In genomic region chr16:43522482-43522881, GRCm38 (mm10) we compare ENCODE assay signal across 18 mouse cellular contexts.
DNase-seq lines count a peak whose midpoint lies in the region; ATAC-seq and TF ChIP-seq lines count a peak whose summit lies in the region.
"Had no signal": no experiment of that assay in that cellular context is flagged by ENCODE, and none has a peak within 500 bp of the region (broad histone marks: within the 10 kb centered on the region; RNA-seq: fewer than 3 reads in every experiment).

No protein-coding gene starts in this region.

- no peak for TF ChIP-seq CTCF in layer of hippocampus, adult 2 months (conservative IDR thresholded peaks at IDR 0.05)

- H3K9me3 ChIP-seq in forebrain, embryonic 14.5 days (replicated peaks; ENCODE audit: control insufficient read depth, low read length): no peaks in the 10 kb centered on the region
- no peaks in the 10 kb centered on the region for H3K9me3 ChIP-seq in forebrain, embryonic 12.5 days
- no peaks in the 10 kb centered on the region for H3K9me3 ChIP-seq in midbrain, embryonic 16.5 days (replicated peaks; ENCODE audit: control insufficient read depth, low read length, poor library complexity, severe bottlenecking)
- H3K9me3 ChIP-seq in midbrain, embryonic 11.5 days (ENCODE audit: control insufficient read depth, low read length): no peaks in the 10 kb centered on the region
- H3K9me3 ChIP-seq in forebrain, embryonic 16.5 days (ENCODE audit: control insufficient read depth, low read length): no peaks in the 10 kb centered on the region
- H3K9me3 ChIP-seq: embryonic facial prominence, embryonic 12.5 days; heart, embryonic 13.5 days had no signal

- H3K4me3 ChIP-seq in forebrain, embryonic 14.5 days (ENCODE audit: low read depth, low read length): no peak overlapping the region
- H3K4me3 ChIP-seq in forebrain, embryonic 12.5 days (replicated peaks): no peak overlapping the region
- H3K4me3 ChIP-seq in layer of hippocampus, adult 2 months: no peak overlapping the region
- no peak overlapping the region for H3K4me3 ChIP-seq in midbrain, embryonic 16.5 days (ENCODE audit: low read depth, low read length)
- no peak overlapping the region for H3K4me3 ChIP-seq in midbrain, embryonic 11.5 days (ENCODE audit: low read depth, low read length)
- H3K4me3 ChIP-seq in forebrain, embryonic 16.5 days (replicated peaks; ENCODE audit: low read length): no peak overlapping the region
- H3K4me3 ChIP-seq: embryonic facial prominence, embryonic 12.5 days; heart, embryonic 13.5 days had no signal

- no peak overlapping the region for H3K27ac ChIP-seq in forebrain, embryonic 14.5 days (ENCODE audit: low read depth, low read length)
- no peak overlapping the region for H3K27ac ChIP-seq in forebrain, embryonic 12.5 days
- H3K27ac ChIP-seq in layer of hippocampus, adult 2 months: peak overlapping the region; percentile 90
- no peak overlapping the region for H3K27ac ChIP-seq in midbrain, embryonic 16.5 days (ENCODE audit: low read length)
- no peak overlapping the region for H3K27ac ChIP-seq in midbrain, embryonic 11.5 days (ENCODE audit: low read depth, low read length)
- peak overlapping the region; percentile 64; the same call in 1 of the 2 replicates for H3K27ac ChIP-seq in forebrain, embryonic 16.5 days (ENCODE audit: low read length)
- H3K27ac ChIP-seq: embryonic facial prominence, embryonic 12.5 days; heart, embryonic 13.5 days had no signal

- H3K4me1 ChIP-seq in forebrain, embryonic 14.5 days (ENCODE audit: control insufficient read depth, insufficient read depth, low read length): peaks cover 8% of the 10 kb centered on the region; the same call in 1 of the 2 replicates
- H3K4me1 ChIP-seq in forebrain, embryonic 12.5 days: 0 out of 2 replicates have a peak, but pooled peaks cover 5% of the 10 kb centered on the region
- H3K4me1 ChIP-seq in midbrain, embryonic 16.5 days (ENCODE audit: control insufficient read depth, insufficient read depth, low read length): no peaks in the 10 kb centered on the region
- no peaks in the 10 kb centered on the region for H3K4me1 ChIP-seq in midbrain, embryonic 11.5 days (ENCODE audit: control insufficient read depth, insufficient read depth, low read length)
- peaks cover 27% of the 10 kb centered on the region for H3K4me1 ChIP-seq in forebrain, embryonic 16.5 days (replicated peaks; ENCODE audit: control insufficient read depth, insufficient read depth, low read length)
- H3K4me1 ChIP-seq: embryonic facial prominence, embryonic 12.5 days had no signal

- H3K27me3 ChIP-seq in forebrain, embryonic 14.5 days (replicated peaks; ENCODE audit: control insufficient read depth, insufficient read depth, low read length): no peaks in the 10 kb centered on the region
- H3K27me3 ChIP-seq in forebrain, embryonic 12.5 days: no peaks in the 10 kb centered on the region
- no peaks in the 10 kb centered on the region for H3K27me3 ChIP-seq in midbrain, embryonic 16.5 days (ENCODE audit: control insufficient read depth, insufficient read depth, low read depth, low read length)
- no peaks in the 10 kb centered on the region for H3K27me3 ChIP-seq in midbrain, embryonic 11.5 days (ENCODE audit: control insufficient read depth, insufficient read depth, low read length)
- no peaks in the 10 kb centered on the region for H3K27me3 ChIP-seq in forebrain, embryonic 16.5 days (replicated peaks; ENCODE audit: control insufficient read depth, insufficient read depth, low read length)
- H3K27me3 ChIP-seq: embryonic facial prominence, embryonic 12.5 days; heart, embryonic 13.5 days had no signal

- ATAC-seq in forebrain, embryonic 14.5 days: no peak
- no peak for ATAC-seq in forebrain, embryonic 12.5 days (ENCODE audit: low FRiP score)
- 0 out of 2 replicates have a peak, but pooled peaks have one; percentile 48 for ATAC-seq in midbrain, embryonic 16.5 days
- ATAC-seq in midbrain, embryonic 11.5 days (ENCODE audit: low FRiP score): no peak
- ATAC-seq in forebrain, embryonic 16.5 days: peak; percentile 59
- ATAC-seq: hindbrain, embryonic 16.5 days had no signal

- H3K36me3 ChIP-seq in forebrain, embryonic 14.5 days (ENCODE audit: control insufficient read depth, insufficient read depth, low read length): no peaks in the 10 kb centered on the region
- H3K36me3 ChIP-seq in forebrain, embryonic 12.5 days (replicated peaks): 0 out of 2 replicates have a peak, but pooled peaks cover 4% of the 10 kb centered on the region
- no peaks in the 10 kb centered on the region for H3K36me3 ChIP-seq in midbrain, embryonic 16.5 days (ENCODE audit: control insufficient read depth, insufficient read depth, low read length)
- H3K36me3 ChIP-seq in midbrain, embryonic 11.5 days (ENCODE audit: control insufficient read depth, insufficient read depth, low read length): no peaks in the 10 kb centered on the region
- H3K36me3 ChIP-seq in forebrain, embryonic 16.5 days (ENCODE audit: control insufficient read depth, insufficient read depth): no peaks in the 10 kb centered on the region
- H3K36me3 ChIP-seq: embryonic facial prominence, embryonic 12.5 days; heart, embryonic 13.5 days had no signal

- no peak overlapping the region for H3K9ac ChIP-seq in forebrain, embryonic 14.5 days (ENCODE audit: low read length)
- no peak overlapping the region for H3K9ac ChIP-seq in forebrain, embryonic 12.5 days
- no peak overlapping the region for H3K9ac ChIP-seq in midbrain, embryonic 16.5 days (ENCODE audit: low read depth, low read length)
- no peak overlapping the region for H3K9ac ChIP-seq in midbrain, embryonic 11.5 days (ENCODE audit: low read length)
- H3K9ac ChIP-seq in forebrain, embryonic 16.5 days (replicated peaks; ENCODE audit: low read depth, low read length): no peak overlapping the region
- H3K9ac ChIP-seq: embryonic facial prominence, embryonic 12.5 days; heart, embryonic 13.5 days had no signal

- no peak overlapping the region for H3K4me2 ChIP-seq in forebrain, embryonic 14.5 days (ENCODE audit: low read length)
- H3K4me2 ChIP-seq in forebrain, embryonic 12.5 days: no peak overlapping the region
- no peak overlapping the region for H3K4me2 ChIP-seq in midbrain, embryonic 16.5 days (ENCODE audit: low read length)
- no peak overlapping the region for H3K4me2 ChIP-seq in midbrain, embryonic 11.5 days
- H3K4me2 ChIP-seq in forebrain, embryonic 16.5 days (ENCODE audit: low read length): no peak overlapping the region
- H3K4me2 ChIP-seq: embryonic facial prominence, embryonic 12.5 days; heart, embryonic 13.5 days had no signal

- DNase-seq in forebrain, embryonic 14.5 days (ENCODE audit: low spot score): peak; percentile 64
- DNase-seq in layer of hippocampus, adult 2 months (ENCODE audit: low spot score in 2 of 2): no peak
- no peak for DNase-seq in layer of hippocampus, adult 8-10 months (ENCODE audit: low spot score in 2 of 2)
- DNase-seq in midbrain, embryonic 11.5 days (ENCODE audit: low spot score, missing footprints): no peak
- DNase-seq in urinary bladder, postnatal 4 days (ENCODE audit: low spot score in 2 of 2): no peak
- DNase-seq: adrenal gland, adult 2 months; adrenal gland, postnatal 25 days; cerebellum, adult 8-10 months; cerebellum, postnatal 25 days; gastrocnemius, postnatal 36 days; heart, adult 11 months; heart, postnatal 36 days had no signal

- 86% methylated on average over 4 of the region's 4 CpGs for WGBS in forebrain, embryonic 14.5 days
- WGBS in forebrain, embryonic 12.5 days: 86% methylated on average over 4 of the region's 4 CpGs
- WGBS in midbrain, embryonic 16.5 days: 81% methylated on average over 4 of the region's 4 CpGs
- 95% methylated on average over 4 of the region's 4 CpGs for WGBS in midbrain, embryonic 11.5 days
- 60% methylated on average over 4 of the region's 4 CpGs for WGBS in forebrain, embryonic 16.5 days

Comparison
In these comparisons a context has a peak if more than half of its experiments do, and no peak if none do; other contexts are left out.
1. ATAC-seq: peak in midbrain, embryonic 16.5 days (single experiment) and forebrain, embryonic 16.5 days (single experiment); none in forebrain, embryonic 14.5 days (single experiment), forebrain, embryonic 12.5 days (single experiment) and midbrain, embryonic 11.5 days (single experiment).
2. H3K27ac ChIP-seq: peak in layer of hippocampus, adult 2 months (single experiment) and forebrain, embryonic 16.5 days (single experiment); none in forebrain, embryonic 14.5 days (single experiment), forebrain, embryonic 12.5 days (single experiment), midbrain, embryonic 16.5 days (single experiment) and midbrain, embryonic 11.5 days (single experiment).